Mouse (Mus musculus) erythroblast, embryonic 14.5 days (primary cell): ENCODE results near the gene Rnasek. TPM values are rescaled to one million over a fixed set of nuclear protein-coding genes. Genes with fewer than 3 reads are reported as not detected.

Source experiments
- H3K27me3 ChIP-seq: 2 replicates; pipeline ENCODE4 v1.6.1; 2012; ENCODE audit warnings: inconsistent platforms; ENCODE audit not compliant: control insufficient read depth
- H3K36me3 ChIP-seq: 2 replicates; pipeline ENCODE4 v1.6.1; 2012; ENCODE audit warnings: mild to moderate bottlenecking, inconsistent platforms; ENCODE audit not compliant: control insufficient read depth
- H3K4me1 ChIP-seq: 2 replicates; pipeline ENCODE4 v1.6.1; 2012; ENCODE audit warnings: inconsistent platforms; ENCODE audit not compliant: control insufficient read depth
- H3K4me3 ChIP-seq: replicated peaks from 2 replicates; pipeline ENCODE3; 2012; ENCODE audit warnings: moderate library complexity, mild to moderate bottlenecking, inconsistent platforms
- H3K9me3 ChIP-seq: 2 replicates; pipeline ENCODE4 v1.6.1; 2012; ENCODE audit warnings: low read length, inconsistent platforms, mixed read lengths; ENCODE audit not compliant: control insufficient read depth
- GATA1 ChIP-seq: IDR thresholded peaks from 2 replicates; pipeline ENCODE4 v1.6.1; 2012; ENCODE audit warnings: low read length, inconsistent platforms, mixed read lengths
- TAL1 ChIP-seq: IDR thresholded peaks from 3 replicates; pipeline ENCODE4 v1.6.1; 2012; ENCODE audit warnings: low read length, inconsistent platforms, mixed read lengths
- polyA plus RNA-seq: library from polyadenylated mRNA; stranded (reverse); fragments of >175 nt; gene quantifications from 2 replicates; pipeline ENCODE4 v1.2.3, GENCODE M21; 2012

Rnasek gene
- polyA plus RNA-seq, 1 experiment, result 23.7 TPM

DNA sequence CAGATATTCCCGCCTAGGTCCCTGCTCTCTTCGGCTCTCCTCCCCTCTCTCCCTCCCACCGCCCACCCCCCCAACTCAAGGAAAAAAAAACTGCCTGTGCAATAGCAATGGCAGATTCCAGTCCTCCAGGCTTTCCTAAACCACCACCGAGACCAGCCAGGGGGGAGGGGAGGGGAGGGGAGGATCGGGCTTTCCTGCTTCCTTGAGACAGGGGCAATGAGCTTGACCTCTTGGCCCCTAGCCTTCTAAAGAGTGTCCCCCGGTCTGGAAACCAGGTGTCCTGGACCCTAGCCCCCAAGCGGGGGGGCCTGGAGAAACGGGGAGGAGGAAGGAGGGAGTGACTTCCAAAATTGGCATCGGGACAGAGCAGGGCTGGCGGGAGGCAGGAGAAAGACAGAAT lies 7.1 kb downstream of the Rnasek start:
- Histone ChIP-seq H3K4me3 (peak overlapping the region; percentile 14), H3K36me3 (peaks cover 30% of the 10 kb centered on the region), H3K27me3 (peaks cover 25% of the 10 kb centered on the region), H3K9me3 (no peaks in the 10 kb centered on the region), H3K4me1 (peaks cover 80% of the 10 kb centered on the region)
- TF ChIP-seq GATA1 (no peak), TAL1 (no peak)

DNA sequence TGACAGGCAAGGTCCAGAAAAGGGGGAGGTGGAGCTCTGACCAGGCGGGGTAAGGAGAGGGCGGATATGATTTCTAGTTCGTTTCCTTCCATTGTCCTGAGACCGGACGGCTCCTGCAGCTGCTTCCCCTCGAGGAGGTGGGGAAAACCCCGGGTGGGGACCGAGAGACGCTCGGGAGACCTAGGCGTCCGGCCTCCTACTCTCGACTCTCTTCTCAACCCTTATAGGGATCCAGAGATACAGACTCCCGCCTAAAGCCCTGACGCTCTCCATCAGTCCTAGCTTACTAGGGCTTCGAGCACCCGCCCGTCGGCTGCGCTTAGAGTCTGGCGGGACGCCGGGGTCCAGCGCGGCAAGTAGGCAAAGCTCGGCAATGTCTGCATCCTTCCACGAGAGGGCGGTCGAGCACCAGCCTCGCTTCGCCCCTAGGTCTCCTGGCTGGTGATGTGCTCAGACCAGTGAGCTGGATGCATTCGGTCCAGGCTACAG lies 9.4 kb downstream of the Rnasek start:
- peaks cover 80% of the 10 kb centered on the region for H3K4me1 ChIP-seq
- peak overlapping the region; percentile 60 for H3K4me3 ChIP-seq

DNA sequence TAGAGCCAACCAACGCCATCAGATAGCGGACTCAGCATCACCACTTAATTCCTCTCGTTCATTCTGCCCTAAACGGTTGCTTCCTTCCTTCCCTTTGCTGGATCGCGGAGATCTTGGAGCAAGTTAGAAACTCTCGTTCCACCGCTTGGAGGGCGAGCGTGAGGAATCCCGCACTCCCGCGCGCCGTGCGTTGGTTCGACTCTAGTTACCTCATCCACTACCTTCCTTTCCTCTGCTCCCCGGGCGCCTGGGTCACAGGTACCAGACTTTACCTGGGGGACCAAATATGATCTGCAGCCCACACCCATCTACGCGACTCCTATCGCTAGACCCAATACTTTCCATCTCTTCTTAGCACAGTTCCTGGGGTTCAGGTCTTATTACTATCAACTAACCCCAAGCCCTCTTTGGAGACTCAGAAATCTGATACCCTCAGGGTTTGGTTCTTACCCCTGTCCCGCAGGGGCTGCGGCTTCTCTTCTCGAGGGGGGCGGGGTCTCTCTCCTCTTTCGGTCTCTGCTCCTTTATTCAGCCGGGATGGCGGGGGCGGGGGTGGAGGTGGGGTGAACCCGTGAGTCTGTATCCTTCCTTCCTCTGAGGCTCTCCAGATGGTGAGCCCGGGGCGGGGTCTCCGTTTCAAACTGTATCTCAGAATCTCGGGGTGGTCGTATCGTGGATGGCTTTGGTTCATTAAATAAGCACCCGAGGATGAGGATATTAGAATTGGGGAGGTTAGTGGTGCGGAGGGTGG lies 10.2 kb downstream of the Rnasek start, which contains the start of gene Bcl6b:
Bcl6b (minus strand) TSS at position 539 of the 751 bp plus-strand sequence.
- Histone ChIP-seq H3K4me3 (peak within 1 kb of the TSS; percentile 60), H3K36me3 (peaks cover 10% of the 10 kb centered on the region), H3K27me3 (peaks cover 41% of the 10 kb centered on the region), H3K4me1 (peaks cover 80% of the 10 kb centered on the region), H3K9me3 (no peaks in the 10 kb centered on the region)
- TF ChIP-seq GATA1 (peak; percentile 44; the same call in 1 of the 2 replicates), TAL1 (no peak)

More for the DNA sequence above, 9.4 kb downstream of the Rnasek start:
- Histone ChIP-seq H3K9me3 (no peaks in the 10 kb centered on the region), H3K27me3 (peaks cover 41% of the 10 kb centered on the region), H3K36me3 (peaks cover 17% of the 10 kb centered on the region)
- no peak for TF ChIP-seq TAL1
- TF ChIP-seq GATA1, result no peak

DNA sequence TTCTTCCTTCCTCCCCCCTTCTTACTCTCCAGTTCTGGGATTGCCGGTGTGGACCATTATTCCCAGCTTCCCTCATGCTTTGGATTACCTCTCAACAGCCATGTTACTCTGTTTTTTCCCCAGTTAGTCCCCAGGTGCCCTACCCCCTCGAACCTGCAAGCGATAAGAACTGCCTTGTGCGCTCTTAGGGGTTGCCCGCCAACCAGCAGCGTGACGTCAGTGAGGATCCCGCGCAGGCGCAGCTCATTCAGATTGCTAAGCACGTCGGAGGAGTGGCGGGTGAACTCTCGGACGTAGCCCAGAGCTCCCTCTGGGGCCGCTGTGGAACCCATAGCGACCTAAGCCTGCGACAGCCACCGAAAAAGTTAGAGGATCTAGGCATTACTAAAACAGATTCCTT lies 10.8 kb downstream of the Rnasek start:
- Histone ChIP-seq H3K36me3 (peaks cover 10% of the 10 kb centered on the region), H3K4me1 (peaks cover 80% of the 10 kb centered on the region), H3K27me3 (peaks cover 41% of the 10 kb centered on the region), H3K9me3 (no peaks in the 10 kb centered on the region), H3K4me3 (peak overlapping the region; percentile 60)
- TF ChIP-seq GATA1 (peak; percentile 23; the same call in 1 of the 2 replicates), TAL1 (no peak)

DNA sequence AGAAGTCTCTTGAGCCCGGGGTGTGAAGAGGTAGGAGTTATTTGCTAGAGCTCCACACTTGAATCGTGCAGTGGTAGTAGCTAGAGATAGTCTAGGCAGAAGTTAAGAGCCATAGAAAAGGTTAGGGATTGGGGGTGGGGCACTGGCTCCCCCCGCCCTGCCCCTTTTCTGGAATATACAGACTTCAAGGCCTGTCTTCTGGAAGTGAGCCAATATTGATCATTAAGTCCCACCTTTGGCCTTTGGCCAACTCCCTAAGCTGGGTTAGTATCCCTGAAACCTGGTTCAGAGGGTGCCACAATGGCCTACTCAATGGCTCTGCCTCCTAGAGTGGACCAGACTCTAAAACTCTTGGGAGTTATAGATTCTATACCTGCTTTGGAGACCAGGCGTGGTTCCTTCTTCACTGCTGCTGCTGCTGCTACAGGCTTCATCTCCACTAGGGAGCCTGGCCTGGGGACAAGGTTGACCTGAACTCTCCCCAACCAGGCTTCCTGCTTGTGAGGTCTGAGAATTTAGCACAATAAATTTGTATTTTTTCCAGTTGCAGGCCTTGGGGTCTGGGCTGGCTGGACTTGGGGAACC lies 11.9 kb downstream of the Rnasek start:
- TF ChIP-seq GATA1, result no peak
- no peak for TF ChIP-seq TAL1
- Histone ChIP-seq H3K4me1 (peaks cover 89% of the 10 kb centered on the region), H3K27me3 (peaks cover 41% of the 10 kb centered on the region), H3K36me3 (peaks cover 16% of the 10 kb centered on the region), H3K9me3 (no peaks in the 10 kb centered on the region), H3K4me3 (peak overlapping the region; percentile 60)

DNA sequence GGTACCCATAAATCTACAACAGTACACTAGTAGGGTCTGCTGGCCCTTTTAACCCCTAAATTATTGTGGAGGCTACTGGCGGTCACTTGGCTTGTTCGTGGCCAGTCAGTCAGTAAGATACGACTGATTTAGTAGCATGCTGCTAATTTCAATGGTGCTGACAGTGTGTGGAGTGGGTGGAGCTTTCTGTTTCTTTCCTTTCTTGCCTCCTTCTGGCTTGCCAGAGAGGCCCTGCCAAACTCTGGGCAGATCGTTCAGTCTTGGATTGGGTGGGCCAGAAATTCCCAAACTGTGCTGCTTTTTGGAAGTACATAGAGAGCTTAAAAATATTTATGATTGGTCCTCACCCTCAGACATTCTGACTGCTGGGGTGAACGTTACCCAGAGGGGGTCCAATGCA lies 12.5 kb downstream of the Rnasek start:
- Histone ChIP-seq H3K9me3 (no peaks in the 10 kb centered on the region), H3K4me1 (peaks cover 89% of the 10 kb centered on the region), H3K4me3 (peak overlapping the region; percentile 44), H3K36me3 (peaks cover 20% of the 10 kb centered on the region), H3K27me3 (peaks cover 41% of the 10 kb centered on the region)
- no peak for TF ChIP-seq GATA1
- no peak for TF ChIP-seq TAL1

DNA sequence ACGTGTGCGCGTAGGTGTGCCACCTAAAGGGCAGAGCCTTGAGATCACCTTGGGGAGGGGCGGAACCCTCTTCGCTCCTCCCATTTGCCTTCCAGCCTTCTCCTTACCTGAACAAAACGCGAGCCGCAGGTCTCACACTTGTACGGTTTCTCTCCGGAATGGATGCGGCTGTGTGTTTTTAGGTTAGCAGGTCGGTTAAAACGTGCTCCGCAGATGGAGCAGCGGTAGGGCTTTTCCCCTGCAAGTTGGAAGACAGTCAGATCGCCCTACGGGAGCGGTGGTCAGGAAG lies 13.1 kb downstream of the Rnasek start:
- H3K27me3 ChIP-seq, result peaks cover 41% of the 10 kb centered on the region
- H3K9me3 ChIP-seq, result no peaks in the 10 kb centered on the region
- H3K4me1 ChIP-seq, result peaks cover 95% of the 10 kb centered on the region
- peak overlapping the region; percentile 44 for H3K4me3 ChIP-seq
- no peak for TF ChIP-seq GATA1
- no peak for TF ChIP-seq TAL1
- H3K36me3 ChIP-seq, result peaks cover 21% of the 10 kb centered on the region

DNA sequence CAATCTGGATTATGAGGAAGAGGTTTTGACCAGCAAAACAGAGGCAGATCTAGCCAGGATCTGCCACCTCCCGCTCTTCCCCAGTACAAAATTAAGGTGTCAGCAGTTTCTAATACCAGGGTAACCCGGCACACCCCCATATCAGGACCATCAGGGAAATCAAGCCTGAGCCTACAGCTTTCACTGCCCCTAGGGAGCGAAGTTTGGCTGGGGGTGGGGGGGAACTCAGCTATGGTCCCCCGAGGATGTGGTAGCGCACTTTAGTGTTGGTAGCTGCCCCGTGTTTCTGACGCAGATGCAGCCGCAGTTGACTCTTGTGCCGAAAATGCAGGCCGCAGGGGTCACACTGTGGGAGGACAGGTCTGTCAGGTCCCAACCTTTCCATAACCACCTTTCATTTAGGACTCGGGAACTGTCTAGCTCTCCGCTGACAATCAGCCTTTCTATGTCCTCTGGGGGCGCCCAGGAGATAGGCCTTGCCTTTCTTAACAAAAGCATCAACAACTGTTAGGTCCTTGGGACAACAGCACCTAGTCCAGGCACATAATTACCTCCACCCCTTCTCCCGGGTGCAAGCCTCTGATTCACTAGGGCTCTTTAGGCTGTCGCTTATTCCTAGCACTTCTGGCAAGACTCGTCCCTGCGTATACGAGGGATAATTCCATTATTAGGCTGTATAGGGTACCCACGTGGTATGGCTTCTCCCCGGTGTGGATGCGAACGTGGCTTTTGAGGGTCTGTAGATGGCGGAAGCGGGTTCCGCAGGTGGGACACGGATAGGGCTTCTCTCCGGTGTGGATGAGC lies 13.6 kb downstream of the Rnasek start:
- peaks cover 21% of the 10 kb centered on the region for H3K36me3 ChIP-seq
- H3K27me3 ChIP-seq, result peaks cover 41% of the 10 kb centered on the region
- no peaks in the 10 kb centered on the region for H3K9me3 ChIP-seq
- peak overlapping the region; percentile 44 for H3K4me3 ChIP-seq
- no peak for TF ChIP-seq GATA1
- TF ChIP-seq TAL1, result no peak
- H3K4me1 ChIP-seq, result peaks cover 95% of the 10 kb centered on the region

DNA sequence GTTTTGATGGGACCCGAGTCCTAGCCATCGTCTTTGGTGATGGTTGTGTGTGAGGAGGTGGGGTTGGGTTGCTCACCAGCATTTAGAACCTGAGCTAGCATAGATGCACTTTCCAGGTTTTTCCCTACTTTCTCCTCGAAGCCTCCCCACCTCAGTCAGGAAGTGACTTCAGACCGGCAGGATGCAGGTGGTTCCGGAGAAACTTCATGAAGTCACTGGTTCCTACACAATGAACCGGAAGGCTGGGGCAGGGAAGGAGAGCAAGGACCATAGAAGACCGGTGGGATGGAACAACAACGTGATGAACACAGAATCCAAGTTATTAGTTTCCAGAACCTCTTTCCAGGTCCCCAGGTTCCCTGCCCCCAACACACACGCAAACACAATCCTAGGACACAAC lies 15.9 kb downstream of the Rnasek start:
- Histone ChIP-seq H3K9me3 (no peaks in the 10 kb centered on the region), H3K27me3 (peaks cover 21% of the 10 kb centered on the region), H3K4me3 (peak overlapping the region; percentile 31), H3K36me3 (peaks cover 26% of the 10 kb centered on the region), H3K4me1 (peaks cover 95% of the 10 kb centered on the region)
- no peak for TF ChIP-seq GATA1
- no peak for TF ChIP-seq TAL1
